Mouse (Mus musculus) ovary, adult 18-20 months (tissue): ENCODE measurements around the gene Kdm6a.

Experiments used
- DNase-seq: peaks from one replicate; pipeline ENCODE4 v3.0.0; 2022; ENCODE audit warnings: low spot score, mixed read lengths

Kdm6a gene

GRCm38 (mm10) chrX:18162192-18162857 is at the start of gene Kdm6a:
Gene Kdm6a (plus strand): TSS chrX:18162575.
- peak; percentile 100 for DNase-seq

- DNase-seq, result no peak
Measured at GRCm38 (mm10) chrX:18145557-18145956, 16.8 kb upstream of the Kdm6a start, which contains the start of gene Dusp21. Gene Dusp21 (plus strand): TSS chrX:18145857.

DNA sequence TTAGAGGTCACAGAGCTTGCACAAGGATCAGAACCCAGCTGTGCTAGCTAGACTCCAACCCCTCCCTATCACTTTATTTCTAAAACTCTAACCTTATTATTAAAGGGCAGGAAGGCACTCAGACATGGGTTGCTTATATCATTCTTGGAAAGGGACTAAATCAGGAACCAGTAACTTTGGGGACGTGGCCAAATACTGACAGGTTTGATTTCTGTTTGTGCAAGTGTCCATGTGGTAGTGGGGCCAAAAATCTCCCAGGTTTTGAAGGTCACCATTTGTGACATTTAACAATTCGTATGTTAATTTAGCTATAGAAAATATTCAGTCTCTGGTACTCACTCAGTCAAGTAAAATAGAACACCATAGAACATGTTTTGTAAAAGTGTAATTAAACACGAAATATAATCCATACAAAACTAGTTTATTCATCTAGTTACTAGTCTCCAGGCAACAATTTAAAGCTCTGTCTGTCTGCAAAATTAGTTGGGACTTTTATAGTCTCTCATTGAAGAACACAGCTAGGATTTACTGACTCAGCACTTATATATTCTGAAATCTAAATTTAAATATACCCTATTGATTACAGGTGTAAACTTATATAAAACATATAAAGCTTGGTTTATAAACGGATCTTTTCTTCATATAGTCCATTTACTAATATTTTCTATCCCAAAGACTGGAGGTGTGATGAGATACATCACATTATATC is 1.5 kb upstream of the Kdm6a start:
- DNase-seq, result no peak

DNA sequence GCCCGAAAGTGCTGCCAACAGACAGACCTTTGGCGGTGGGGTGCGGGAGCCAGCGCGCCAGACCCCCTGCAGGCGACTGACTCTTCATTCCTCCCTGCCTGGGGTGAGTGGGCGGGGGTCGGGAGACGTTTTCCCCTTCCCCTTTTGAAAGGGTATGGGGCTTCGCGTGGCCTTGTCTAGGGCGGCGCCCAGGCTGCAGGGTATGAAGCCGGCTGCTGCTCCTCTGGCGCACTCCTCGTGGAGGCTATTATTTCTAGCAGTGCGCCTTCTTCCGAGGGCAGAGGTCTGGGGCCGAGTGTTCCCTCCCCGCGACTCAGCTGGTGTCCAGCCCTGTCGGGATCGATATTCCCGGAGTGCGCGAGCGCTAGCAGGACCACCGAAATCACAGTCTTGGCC is 581 bp upstream of the Kdm6a start:
- DNase-seq, result no peak

DNA sequence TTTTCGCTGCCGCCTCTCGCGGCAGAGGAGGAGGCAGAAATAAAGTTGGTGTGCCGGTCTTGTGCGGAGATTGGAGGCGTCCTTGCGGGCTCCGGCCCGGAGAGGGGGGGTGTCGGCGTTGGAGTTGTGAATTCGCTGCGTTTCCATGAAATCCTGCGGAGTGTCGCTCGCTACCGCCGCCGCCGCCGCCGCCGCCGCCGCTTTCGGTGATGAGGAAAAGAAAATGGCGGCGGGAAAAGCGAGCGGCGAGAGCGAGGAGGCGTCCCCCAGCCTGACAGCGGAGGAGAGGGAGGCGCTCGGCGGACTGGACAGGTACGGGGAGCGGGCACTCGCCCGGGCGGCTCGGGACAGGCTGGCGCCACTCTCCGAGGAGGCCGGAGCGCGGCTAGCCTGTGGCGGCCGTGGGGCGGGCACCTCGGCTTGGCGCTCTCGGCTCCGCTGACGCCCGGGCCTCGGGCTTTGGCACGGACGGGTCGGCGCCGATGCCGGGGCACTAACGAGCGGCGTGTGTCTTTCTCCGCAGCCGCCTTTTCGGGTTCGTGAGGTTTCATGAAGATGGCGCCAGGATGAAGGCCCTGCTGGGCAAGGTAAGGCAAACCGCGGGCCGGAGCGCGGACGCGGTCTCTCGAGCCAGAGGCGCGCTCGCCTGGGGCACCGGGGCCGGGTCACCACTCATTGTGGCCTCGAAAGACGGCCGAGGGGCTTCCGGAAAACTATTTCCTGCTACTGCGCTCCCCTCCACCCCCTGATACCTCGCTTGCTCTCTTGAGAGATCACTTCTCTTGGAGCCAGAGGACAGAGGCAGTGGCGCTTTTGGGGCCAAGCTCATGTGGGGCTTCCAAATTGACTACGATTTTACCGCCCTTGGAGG is 721 bp downstream of the Kdm6a start:
- peak; percentile 40 for DNase-seq

DNA sequence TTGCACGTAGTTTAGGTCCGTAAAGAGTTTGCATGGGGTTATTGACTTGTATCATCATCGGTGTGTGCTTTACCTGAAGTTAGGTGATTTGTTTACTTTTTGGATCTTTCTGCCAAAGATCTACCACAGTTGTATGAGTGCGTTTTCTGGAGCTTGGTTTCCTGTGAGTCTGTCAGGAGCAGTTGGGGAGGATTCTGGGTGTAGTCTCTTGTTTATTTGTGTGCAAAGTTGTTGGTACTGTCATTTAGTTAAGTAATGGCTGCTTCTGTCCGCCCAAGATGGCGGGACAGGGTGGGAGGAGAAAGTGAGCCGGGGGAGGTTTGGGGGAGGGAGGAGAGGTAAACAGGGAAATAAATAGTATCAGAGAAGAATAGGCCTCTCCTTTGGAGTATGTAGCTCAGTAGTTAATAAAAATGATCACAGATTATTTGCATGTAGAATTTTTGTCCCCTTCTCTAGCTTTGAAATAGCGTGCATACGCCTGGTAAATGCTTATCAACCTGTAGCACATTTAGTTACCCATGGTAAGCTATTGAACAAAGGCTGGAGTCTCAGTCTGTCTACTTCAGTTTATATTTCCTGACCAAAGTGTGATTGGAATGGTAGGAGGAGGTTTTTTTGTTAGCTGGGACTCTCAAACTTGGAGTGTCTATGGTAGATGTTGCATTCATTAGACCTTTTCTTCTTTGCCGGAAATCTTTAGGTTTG is 1.7 kb downstream of the Kdm6a start:
- no peak for DNase-seq

GRCm38 (mm10) chrX:18165121-18165520 is 2.7 kb downstream of the Kdm6a start:
- DNase-seq, result no peak

DNA sequence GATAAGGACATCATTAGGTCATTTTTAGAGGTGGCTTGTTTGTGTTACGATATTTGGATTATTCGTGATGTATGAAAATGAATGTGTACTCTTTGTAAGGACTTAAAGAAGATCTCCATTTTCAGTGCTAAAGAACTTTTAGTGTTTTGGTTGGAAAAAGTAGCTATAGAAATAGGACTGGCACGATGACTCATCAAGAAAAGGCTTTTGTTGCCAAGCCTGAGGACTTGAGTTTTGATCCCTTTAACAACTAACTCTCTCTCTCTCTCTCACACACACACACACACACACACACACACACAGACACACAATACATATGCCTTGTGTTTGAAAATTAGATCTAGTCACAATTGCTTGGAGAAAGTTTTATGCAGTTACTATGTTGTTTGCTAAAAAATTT is 4.6 kb downstream of the Kdm6a start:
- no peak for DNase-seq

DNA sequence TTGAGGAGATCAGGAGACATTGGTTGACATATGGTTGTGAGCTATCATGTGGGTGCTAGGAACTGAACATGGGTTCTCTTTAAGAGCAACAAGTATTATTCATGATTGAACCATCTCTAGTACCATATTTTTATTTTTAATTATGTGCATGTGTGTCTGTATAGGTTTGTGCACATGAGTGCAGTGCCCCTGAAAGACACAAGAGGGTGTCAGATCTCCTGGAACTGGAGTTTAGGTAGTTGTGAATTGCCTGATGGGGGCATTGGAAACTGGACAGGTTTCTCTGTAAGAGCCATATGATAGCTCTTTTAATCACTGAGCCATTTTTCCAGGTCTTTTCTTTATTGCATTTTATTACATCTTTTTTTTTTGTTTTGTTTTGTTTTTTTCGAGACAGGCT is 6.6 kb downstream of the Kdm6a start:
- no peak for DNase-seq

- no peak for DNase-seq
Measured at GRCm38 (mm10) chrX:18174831-18175230, 12.5 kb downstream of the Kdm6a start.

DNA sequence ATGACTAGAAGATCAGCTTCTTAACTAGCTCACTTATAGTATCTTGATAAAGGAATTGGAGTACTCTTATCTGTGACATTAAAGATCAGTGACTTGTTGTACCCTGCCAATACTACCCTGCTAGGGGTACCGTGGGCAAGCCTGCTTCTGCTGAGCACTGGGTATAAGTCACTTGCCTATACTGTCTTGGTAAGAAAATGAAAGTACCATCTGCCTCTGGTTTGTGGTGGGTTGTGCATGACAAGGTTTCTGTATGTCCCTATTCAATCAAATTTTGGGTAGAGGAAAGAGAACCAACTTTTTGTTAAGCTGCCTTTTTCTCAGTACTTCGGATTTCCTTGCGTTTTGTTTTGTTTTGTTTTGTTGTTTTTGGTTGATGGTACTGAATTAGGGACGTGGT is 15.4 kb downstream of the Kdm6a start:
- no peak for DNase-seq

DNA sequence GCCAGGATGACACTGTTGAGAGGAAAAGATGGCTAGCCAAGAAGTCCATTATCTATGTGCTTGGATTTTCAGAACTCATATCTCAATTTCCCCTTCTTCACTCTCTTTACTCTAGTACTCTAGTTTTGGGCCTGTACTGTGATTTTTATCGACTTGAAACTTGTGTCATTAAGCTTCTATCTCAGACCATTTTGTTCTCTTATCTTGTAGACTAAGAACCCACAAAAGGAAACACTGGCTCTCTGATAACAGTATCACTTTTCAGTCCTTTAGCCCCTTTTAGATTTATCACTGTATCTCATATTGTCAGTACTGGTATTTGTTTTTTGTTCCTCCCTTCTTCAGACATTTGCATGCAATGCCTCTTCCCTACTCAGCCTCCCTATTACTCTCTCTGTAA is 17.1 kb downstream of the Kdm6a start:
- no peak for DNase-seq

DNA sequence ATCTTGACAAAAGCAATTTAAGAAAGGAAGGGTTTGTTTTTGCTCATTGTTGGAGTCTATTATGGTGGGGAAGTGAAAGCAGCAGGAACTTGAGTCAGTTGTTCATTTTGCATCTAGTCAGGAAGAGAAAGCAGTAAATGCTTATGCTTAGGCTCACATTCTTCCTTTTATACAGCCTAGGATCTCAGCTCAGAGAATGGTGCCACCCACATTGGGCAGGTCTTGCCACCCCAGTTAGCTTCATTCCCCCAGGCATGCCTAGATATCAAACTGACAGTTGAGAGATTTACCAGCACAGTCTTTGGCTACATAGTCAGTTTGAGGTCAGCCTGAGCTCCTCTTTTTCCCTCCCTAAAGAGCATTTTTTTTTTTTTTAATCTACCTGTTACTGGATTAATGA is 24.8 kb downstream of the Kdm6a start:
- no peak for DNase-seq

- no peak for DNase-seq
Measured at GRCm38 (mm10) chrX:18188293-18188692, 25.9 kb downstream of the Kdm6a start.

DNA sequence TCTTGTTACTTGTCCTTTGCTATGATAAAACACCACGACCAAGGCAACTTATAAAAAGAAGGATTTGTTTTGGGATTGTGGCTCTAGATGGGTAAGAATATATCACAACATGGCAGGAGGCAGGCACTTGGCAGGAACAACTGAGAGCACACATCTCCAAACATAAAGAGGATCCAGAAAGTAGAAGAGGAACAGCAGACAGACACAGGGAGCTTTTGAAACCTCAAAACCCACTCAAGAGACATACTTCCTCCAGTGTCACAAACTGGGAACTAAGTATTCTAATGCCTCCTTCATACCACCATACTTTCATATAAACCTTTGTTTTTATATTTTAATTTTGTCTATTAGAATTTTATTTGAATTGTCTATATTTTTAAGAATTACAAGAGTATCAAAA is 77.2 kb downstream of the Kdm6a start:
- DNase-seq, result no peak

DNA sequence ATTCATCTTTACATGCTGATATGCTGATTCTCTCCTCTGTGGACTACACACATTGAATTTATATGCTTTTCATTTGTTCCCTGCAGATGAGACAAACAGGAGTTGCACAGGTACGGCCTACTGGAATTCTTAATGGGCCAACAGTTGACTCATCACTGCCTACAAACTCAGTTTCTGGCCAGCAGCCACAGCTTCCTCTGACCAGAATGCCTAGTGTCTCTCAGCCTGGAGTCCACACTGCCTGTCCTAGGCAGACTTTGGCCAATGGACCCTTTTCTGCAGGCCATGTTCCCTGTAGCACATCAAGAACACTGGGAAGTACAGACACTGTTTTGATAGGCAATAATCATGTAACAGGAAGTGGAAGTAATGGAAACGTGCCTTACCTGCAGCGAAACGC is 88.2 kb downstream of the Kdm6a start:
- DNase-seq, result no peak

DNA sequence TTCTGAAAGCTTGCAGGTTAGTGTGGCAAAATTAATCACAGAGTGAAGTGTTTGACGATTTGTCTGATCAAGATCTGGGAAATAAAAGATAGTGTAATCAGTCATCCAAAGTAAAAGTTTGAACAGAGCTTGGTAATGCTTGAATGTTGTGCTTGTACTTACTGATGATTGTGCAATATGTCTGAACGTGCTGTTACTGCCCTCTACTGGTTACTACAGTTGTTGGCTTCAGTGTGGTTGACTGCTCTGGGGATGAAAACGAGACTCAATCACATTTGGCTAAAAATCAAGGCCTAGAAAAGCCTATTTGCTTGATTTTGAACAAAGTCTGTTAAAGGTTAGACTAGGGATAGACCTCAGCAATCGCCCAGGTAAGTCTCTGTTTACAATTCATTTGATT is 92.4 kb downstream of the Kdm6a start:
- no peak for DNase-seq

GRCm38 (mm10) chrX:18258238-18258809 is 95.9 kb downstream of the Kdm6a start:
- no peak for DNase-seq

DNA sequence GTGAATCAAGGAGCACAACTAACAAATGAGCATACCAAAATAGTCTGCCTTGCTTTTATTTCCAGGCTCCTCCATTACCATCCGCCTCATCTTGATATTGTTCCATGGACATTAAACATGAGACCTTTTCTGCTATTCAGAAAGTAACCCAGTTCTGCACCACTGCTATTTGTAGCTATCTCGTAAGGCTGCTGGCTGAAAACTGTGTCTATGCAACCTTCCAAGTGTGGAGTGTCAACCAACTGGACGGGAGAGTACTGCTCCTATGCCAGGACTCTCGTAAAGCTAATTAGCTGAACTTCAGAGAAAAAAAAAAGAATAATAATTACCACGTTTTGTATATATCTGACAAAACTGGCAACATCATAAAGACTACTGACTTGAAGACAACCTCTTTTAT is 116.2 kb downstream of the Kdm6a start:
- no peak for DNase-seq

DNA sequence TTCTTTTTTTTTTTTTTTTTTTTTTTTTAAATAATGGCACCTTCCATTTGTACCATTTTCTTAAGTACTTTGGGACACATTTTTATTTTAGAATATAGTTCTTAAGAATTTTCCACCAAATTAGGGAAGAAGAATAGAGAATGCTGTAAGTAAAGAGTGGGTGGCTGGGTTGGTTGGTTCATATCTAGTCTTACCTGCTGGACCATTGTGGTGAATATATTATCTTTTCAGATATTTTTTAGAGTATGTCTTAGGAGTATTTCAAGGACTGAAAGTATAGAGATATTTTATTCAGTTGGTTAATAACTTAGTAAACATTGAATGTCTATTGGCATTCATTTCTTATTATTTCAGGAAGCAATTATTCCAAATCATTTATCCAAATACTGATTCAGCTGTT is 117.8 kb downstream of the Kdm6a start:
- no peak for DNase-seq
